Mouse (Mus musculus) olfactory bulb, adult 2 months (tissue): ENCODE data around the gene Fbxl18.
A peak's percentile ranks its signal among the peaks of the same experiment; 100 is the strongest.

ENCODE experiments used
- CTCF ChIP-seq: fragments of 200-500 bp; IDR thresholded peaks from 2 replicates; pipeline ENCODE4 v1.5.1; 2012; ENCODE audit warnings: low read depth, mild to moderate bottlenecking, low read length, moderate library complexity; ENCODE audit not compliant: insufficient read depth
- POLR2A ChIP-seq: fragments of 200-500 bp; IDR thresholded peaks from 2 replicates; pipeline ENCODE4 v1.6.1; 2012; ENCODE audit warnings: mild to moderate bottlenecking, low read depth, low read length, moderate library complexity; ENCODE audit not compliant: insufficient read depth

GRCm38 (mm10) chr5:142854877-142855276, 40.3 kb downstream of the Fbxl18 start:
- TF ChIP-seq POLR2A = no peak
- TF ChIP-seq CTCF = 0 out of 2 replicates have a peak, but pooled peaks have one; percentile 16
